Mouse (Mus musculus) myocyte (in vitro differentiated cells): ENCODE measurements around the gene Fam49a.

Source experiments
- E2F4 ChIP-seq: IDR thresholded peaks from one replicate; pipeline ENCODE4 v1.6.1; 2011; ENCODE audit warnings: mild to moderate bottlenecking, control low read depth, moderate library complexity; ENCODE audit not compliant: insufficient read depth
- MYOD1 ChIP-seq, 3 experiments: IDR thresholded peaks; one replicate each; pipeline ENCODE4 v1.6.1; 2011; ENCODE audit warnings: control low read depth in 2 of 3, low read depth in 2 of 3, mild to moderate bottlenecking in 2 of 3, moderate library complexity in 1 of 3; ENCODE audit not compliant: insufficient read length in 2 of 3, control insufficient read depth in 1 of 3
- MYOG ChIP-seq, 3 experiments: IDR thresholded peaks; one replicate each; pipeline ENCODE4 v1.6.1; 2011; ENCODE audit warnings: control low read depth in 2 of 3, low read depth in 2 of 3, mild to moderate bottlenecking in 2 of 3; ENCODE audit not compliant: insufficient read length in 2 of 3, control insufficient read depth in 1 of 3, insufficient read depth in 1 of 3
- POLR2A ChIP-seq: IDR thresholded peaks from one replicate; pipeline ENCODE4 v1.6.1; 2011; ENCODE audit warnings: low read depth, mild to moderate bottlenecking, control low read depth, moderate library complexity; ENCODE audit not compliant: insufficient read length
- TCF12 ChIP-seq: IDR thresholded peaks from one replicate; pipeline ENCODE4 v1.6.1; 2011; ENCODE audit warnings: mild to moderate bottlenecking, control low read depth; ENCODE audit not compliant: poor library complexity, insufficient read depth, severe bottlenecking
- USF1 ChIP-seq: IDR thresholded peaks from one replicate; pipeline ENCODE4 v1.6.1; 2011; ENCODE audit warnings: low read depth, mild to moderate bottlenecking, control low read depth, moderate library complexity

DNA sequence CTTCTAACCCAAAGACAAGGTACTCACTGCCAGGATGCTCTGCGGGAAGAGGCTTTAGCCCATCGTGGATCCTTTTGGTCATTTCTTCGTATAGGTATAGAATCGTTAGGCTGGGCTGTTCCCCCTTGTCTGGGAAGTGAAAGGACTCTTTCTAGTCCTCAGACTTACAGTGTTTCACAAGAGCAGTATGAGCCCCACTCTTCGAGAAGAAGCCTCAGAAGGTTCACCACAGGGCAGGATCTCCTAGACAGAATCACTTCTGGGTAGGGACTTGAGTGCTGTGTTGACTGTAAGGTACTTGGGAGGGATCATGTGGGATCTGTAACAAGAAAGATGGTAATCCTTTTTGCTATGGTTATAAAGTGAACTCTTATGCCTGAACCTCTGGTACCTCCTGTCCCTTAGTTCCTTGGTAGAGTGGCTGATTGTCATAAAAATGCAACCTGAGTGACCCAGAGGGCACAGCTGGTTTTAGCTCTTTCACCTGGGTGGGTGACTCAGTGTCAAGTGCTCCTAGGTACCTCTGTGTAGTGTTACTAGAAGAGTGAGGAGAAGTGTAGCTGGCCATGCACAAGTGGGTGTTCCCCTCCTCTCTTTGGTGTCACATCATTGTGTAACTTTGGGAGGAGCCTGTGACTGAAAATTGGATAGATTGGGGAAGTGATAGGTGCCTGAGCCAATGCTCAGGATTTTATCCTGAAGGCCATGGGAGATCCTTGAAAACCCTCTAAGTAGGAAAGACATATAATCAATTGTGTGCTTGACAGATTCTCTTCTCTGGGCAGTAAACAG, 32.6 kb downstream of the Fam49a start:
- no peak for TF ChIP-seq USF1
- no peak for TF ChIP-seq E2F4
- TF ChIP-seq POLR2A: no peak
- no peak for TF ChIP-seq MYOD1 (IDR thresholded peaks at IDR 0.05; ENCODE audit: control insufficient read depth in 1 of 3, insufficient read length in 2 of 3, low read depth in 2 of 3)
- TF ChIP-seq TCF12: no peak
- TF ChIP-seq MYOG (IDR thresholded peaks at IDR 0.05; ENCODE audit: control insufficient read depth in 1 of 3, insufficient read depth in 1 of 3, insufficient read length in 2 of 3, low read depth in 2 of 3): no peak
